ENCODE assay signal across 28 mouse cellular contexts in the genomic region with DNA sequence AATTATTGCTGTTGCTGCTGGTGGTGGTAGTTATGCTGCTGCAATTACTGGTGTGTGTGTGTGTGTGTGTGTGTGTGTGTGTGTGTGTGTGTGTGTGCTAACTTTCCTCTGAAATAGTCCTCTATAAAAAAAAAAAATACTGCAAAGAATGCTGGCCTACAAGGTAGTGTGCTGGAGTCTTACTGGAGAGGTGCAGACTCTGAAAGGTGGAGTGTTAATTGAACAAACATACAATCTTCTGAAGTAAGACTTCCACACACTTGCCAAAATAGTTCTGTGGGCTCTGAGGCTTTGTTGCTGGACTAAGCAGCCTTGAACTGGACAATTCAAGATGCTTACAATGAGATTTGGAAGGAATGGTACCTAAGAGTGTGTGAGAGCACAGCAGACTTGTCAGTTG.
"Had no signal": no experiment of that assay in that cellular context is flagged by ENCODE, and none has a peak within 500 bp of the region (broad histone marks: within the 10 kb centered on the region; RNA-seq: fewer than 3 reads in every experiment).

No protein-coding gene starts in this region.

- H3K9me3 ChIP-seq: embryonic facial prominence, embryonic 10.5 days; embryonic facial prominence, embryonic 12.5 days; embryonic facial prominence, embryonic 13.5 days; embryonic facial prominence, embryonic 15.5 days; forebrain, embryonic 10.5 days; forebrain, embryonic 12.5 days; forebrain, embryonic 13.5 days; forebrain, embryonic 15.5 days had no signal

- H3K27ac ChIP-seq: embryonic facial prominence, embryonic 10.5 days; embryonic facial prominence, embryonic 12.5 days; embryonic facial prominence, embryonic 13.5 days; embryonic facial prominence, embryonic 15.5 days; forebrain, embryonic 10.5 days; forebrain, embryonic 12.5 days; forebrain, embryonic 13.5 days; forebrain, embryonic 15.5 days; gastrocnemius, adult 2 months had no signal

- H3K27me3 ChIP-seq: embryonic facial prominence, embryonic 12.5 days; embryonic facial prominence, embryonic 13.5 days; embryonic facial prominence, embryonic 15.5 days; forebrain, embryonic 12.5 days; forebrain, embryonic 13.5 days; forebrain, embryonic 15.5 days had no signal

- DNase-seq: cerebellum, adult 18-20 months; cerebellum, adult 2 months; cerebellum, adult 8-10 months; cerebellum, adult 9-10 months; cerebellum, adult 9-11 months; cerebellum, postnatal 10 days; cerebellum, postnatal 14 days; cerebellum, postnatal 25 days; cerebellum, postnatal 36 days; embryo, embryonic 11 days; forebrain, postnatal 0 days; gastrocnemius, adult 2 months; gastrocnemius, postnatal 10 days; gastrocnemius, postnatal 14 days; gastrocnemius, postnatal 25 days; gastrocnemius, postnatal 36 days; heart, adult 18-20 months had no signal

- ATAC-seq: forebrain, embryonic 13.5 days; forebrain, embryonic 14.5 days; forebrain, embryonic 15.5 days; forebrain, embryonic 16.5 days; forebrain, postnatal 0 days had no signal

- H3K4me2 ChIP-seq: embryonic facial prominence, embryonic 12.5 days; embryonic facial prominence, embryonic 13.5 days; embryonic facial prominence, embryonic 15.5 days; forebrain, embryonic 12.5 days; forebrain, embryonic 13.5 days; forebrain, embryonic 15.5 days had no signal

- H3K4me1 ChIP-seq: embryonic facial prominence, embryonic 10.5 days; embryonic facial prominence, embryonic 12.5 days; embryonic facial prominence, embryonic 13.5 days; embryonic facial prominence, embryonic 15.5 days; forebrain, embryonic 10.5 days; forebrain, embryonic 12.5 days; forebrain, embryonic 13.5 days; forebrain, embryonic 15.5 days had no signal

- H3K9ac ChIP-seq: embryonic facial prominence, embryonic 12.5 days; embryonic facial prominence, embryonic 13.5 days; embryonic facial prominence, embryonic 15.5 days; forebrain, embryonic 12.5 days; forebrain, embryonic 13.5 days; forebrain, embryonic 15.5 days; forebrain, postnatal 0 days had no signal

- H3K4me3 ChIP-seq: embryonic facial prominence, embryonic 10.5 days; embryonic facial prominence, embryonic 12.5 days; embryonic facial prominence, embryonic 13.5 days; embryonic facial prominence, embryonic 15.5 days; erythroblast, embryonic 14.5 days; forebrain, embryonic 10.5 days; forebrain, embryonic 12.5 days; forebrain, embryonic 13.5 days; forebrain, embryonic 15.5 days; gastrocnemius, adult 2 months had no signal

- H3K36me3 ChIP-seq: embryonic facial prominence, embryonic 10.5 days; embryonic facial prominence, embryonic 12.5 days; embryonic facial prominence, embryonic 13.5 days; embryonic facial prominence, embryonic 15.5 days; forebrain, embryonic 10.5 days; forebrain, embryonic 12.5 days; forebrain, embryonic 15.5 days had no signal
